Mouse (Mus musculus) erythroblast, embryonic 14.5 days (primary cell): ENCODE data around the gene Cyba. TPM values are rescaled to one million over a fixed set of nuclear protein-coding genes. Genes with fewer than 3 reads are reported as not detected.

Experiments
- H3K27me3 ChIP-seq: 2 replicates; pipeline ENCODE4 v1.6.1; 2012; ENCODE audit warnings: inconsistent platforms; ENCODE audit not compliant: control insufficient read depth
- H3K36me3 ChIP-seq: 2 replicates; pipeline ENCODE4 v1.6.1; 2012; ENCODE audit warnings: mild to moderate bottlenecking, inconsistent platforms; ENCODE audit not compliant: control insufficient read depth
- H3K4me1 ChIP-seq: 2 replicates; pipeline ENCODE4 v1.6.1; 2012; ENCODE audit warnings: inconsistent platforms; ENCODE audit not compliant: control insufficient read depth
- H3K4me3 ChIP-seq: replicated peaks from 2 replicates; pipeline ENCODE3; 2012; ENCODE audit warnings: moderate library complexity, mild to moderate bottlenecking, inconsistent platforms
- H3K9me3 ChIP-seq: 2 replicates; pipeline ENCODE4 v1.6.1; 2012; ENCODE audit warnings: low read length, inconsistent platforms, mixed read lengths; ENCODE audit not compliant: control insufficient read depth
- GATA1 ChIP-seq: IDR thresholded peaks from 2 replicates; pipeline ENCODE4 v1.6.1; 2012; ENCODE audit warnings: low read length, inconsistent platforms, mixed read lengths
- TAL1 ChIP-seq: IDR thresholded peaks from 3 replicates; pipeline ENCODE4 v1.6.1; 2012; ENCODE audit warnings: low read length, inconsistent platforms, mixed read lengths
- polyA plus RNA-seq: library from polyadenylated mRNA; stranded (reverse); fragments of >175 nt; gene quantifications from 2 replicates; pipeline ENCODE4 v1.2.3, GENCODE M21; 2012

The Cyba gene
- polyA plus RNA-seq, 1 experiment, result 5.9 TPM

DNA sequence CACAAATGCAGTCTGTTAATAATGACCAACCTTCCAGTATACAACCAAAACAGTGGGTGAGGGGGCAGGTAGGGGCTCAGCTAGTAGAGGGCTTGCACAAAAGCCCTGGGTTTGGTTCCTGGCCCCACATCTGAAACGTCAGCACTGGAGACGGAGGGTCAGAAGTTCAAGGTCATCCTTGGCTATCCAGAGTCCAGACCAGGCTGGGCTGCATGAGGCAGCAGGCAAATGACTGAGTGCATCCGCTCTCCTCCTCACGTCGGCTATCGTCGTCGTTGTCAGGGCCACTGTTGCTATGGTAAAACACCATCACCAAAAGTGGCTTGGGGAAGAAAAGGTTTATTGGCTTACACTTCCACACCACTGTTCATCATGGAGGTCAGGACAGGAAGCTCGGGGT, 18.4 kb downstream of the Cyba start:
- no peaks in the 10 kb centered on the region for H3K4me1 ChIP-seq
- H3K27me3 ChIP-seq, result no peaks in the 10 kb centered on the region
- peaks cover 98% of the 10 kb centered on the region for H3K36me3 ChIP-seq
- no peaks in the 10 kb centered on the region for H3K9me3 ChIP-seq
- TF ChIP-seq GATA1, result no peak
- H3K4me3 ChIP-seq, result no peak overlapping the region

DNA sequence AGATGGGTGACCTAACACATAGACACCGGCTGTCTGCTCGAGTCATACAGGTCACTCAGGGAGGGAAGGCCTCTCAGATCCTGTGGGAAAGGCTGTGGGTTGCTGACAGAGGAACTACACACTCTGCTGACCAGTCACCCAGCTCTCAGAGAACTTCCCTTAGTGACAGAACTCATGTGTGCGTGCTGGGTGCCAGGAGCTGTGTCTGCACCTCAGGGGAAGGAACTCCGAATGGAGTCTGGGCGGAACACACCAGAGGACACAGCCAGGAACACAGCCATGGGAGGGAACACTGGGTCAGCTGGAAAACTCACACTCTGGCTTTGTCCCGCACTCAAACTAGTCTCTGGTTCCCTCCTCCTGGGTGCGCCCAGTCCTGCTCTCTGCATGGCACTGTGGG, 25.1 kb downstream of the Cyba start:
- H3K4me3 ChIP-seq, result no peak overlapping the region
- peaks cover 100% of the 10 kb centered on the region for H3K36me3 ChIP-seq
- H3K27me3 ChIP-seq, result no peaks in the 10 kb centered on the region
- TF ChIP-seq GATA1 (no peak), TAL1 (no peak)
- peaks cover 13% of the 10 kb centered on the region for H3K4me1 ChIP-seq
- no peaks in the 10 kb centered on the region for H3K9me3 ChIP-seq

DNA sequence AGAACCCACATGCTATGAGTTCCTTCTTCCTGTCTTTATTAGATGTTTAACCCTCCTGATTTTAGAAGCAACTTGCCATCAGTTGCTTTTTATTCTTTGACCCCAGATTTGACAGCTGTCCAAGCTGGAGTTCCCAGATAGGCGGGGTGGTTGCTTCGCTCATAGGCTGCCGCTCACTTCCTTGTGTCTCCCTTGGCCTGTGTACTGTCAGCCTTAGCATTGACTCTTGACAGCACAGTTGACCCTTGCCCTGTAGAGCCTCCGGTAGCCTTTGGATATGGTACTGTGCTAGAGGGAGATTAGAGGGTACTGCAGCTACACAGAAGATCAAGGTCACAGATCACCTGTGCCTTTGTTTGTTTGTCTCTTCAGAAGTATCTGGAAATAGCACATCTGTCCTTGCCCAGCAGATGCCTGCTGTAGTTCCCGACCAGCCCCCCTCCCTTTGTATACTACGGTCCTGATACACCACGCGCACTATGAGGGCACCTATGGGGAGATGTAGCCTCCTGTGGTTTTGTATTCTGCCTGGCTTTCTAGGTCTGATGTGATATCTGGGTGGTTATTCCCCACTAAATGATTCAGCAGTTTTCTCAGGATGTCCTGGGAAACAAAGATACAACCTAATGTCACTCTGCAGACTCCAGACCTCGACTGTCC, 27.5 kb downstream of the Cyba start:
- Histone ChIP-seq H3K4me3 (no peak overlapping the region), H3K27me3 (no peaks in the 10 kb centered on the region), H3K36me3 (peaks cover 100% of the 10 kb centered on the region), H3K4me1 (peaks cover 13% of the 10 kb centered on the region), H3K9me3 (no peaks in the 10 kb centered on the region)
- TF ChIP-seq GATA1, result no peak
- TF ChIP-seq TAL1, result no peak

DNA sequence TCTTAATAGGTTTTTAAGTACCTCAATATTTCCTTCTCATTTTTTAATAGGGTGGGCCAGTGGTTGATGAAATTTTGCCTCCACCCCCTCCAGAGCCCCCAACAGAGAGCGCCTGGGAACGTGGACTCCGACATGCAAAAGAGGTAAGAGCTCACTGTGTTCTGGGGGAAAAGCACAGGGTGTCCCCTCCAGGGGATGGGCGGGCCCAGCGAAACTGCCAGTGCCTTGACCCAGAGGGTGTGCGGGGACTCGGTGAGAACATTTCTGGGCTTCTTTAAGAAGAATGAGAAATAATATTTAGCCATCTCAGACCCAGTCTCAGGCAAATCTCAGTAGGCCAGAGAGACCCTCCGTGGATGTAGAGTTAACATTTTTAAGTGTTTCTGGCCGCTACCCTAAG, 34.5 kb downstream of the Cyba start:
- TF ChIP-seq TAL1 (no peak), GATA1 (no peak)
- H3K36me3 ChIP-seq, result peaks cover 95% of the 10 kb centered on the region
- H3K4me1 ChIP-seq, result no peaks in the 10 kb centered on the region
- H3K27me3 ChIP-seq, result no peaks in the 10 kb centered on the region
- no peak overlapping the region for H3K4me3 ChIP-seq
- no peaks in the 10 kb centered on the region for H3K9me3 ChIP-seq

DNA sequence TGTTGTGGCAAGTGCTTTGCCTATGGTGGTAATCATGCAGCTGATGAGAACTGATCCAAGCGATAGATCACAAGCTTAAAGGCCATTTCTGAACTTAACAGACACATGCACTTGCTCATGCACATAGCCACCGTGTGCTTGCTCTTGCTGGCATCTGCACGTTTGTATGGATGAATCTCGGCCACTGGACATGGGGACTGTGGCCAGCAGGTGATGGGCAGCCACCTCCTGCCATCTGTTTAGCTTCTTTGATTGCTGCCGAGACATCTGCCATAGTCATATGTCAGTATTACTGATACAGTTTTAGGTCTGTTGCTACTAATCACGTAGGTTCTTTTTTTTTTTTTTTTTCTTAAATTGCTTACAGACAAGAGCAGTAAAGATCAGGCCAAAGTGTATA, 37.4 kb downstream of the Cyba start:
- H3K4me1 ChIP-seq, result no peaks in the 10 kb centered on the region; the same call in 1 of the 2 replicates
- peaks cover 94% of the 10 kb centered on the region for H3K36me3 ChIP-seq
- H3K4me3 ChIP-seq, result no peak overlapping the region
- TF ChIP-seq TAL1 (no peak), GATA1 (no peak)
- no peaks in the 10 kb centered on the region for H3K27me3 ChIP-seq
- no peaks in the 10 kb centered on the region for H3K9me3 ChIP-seq

DNA sequence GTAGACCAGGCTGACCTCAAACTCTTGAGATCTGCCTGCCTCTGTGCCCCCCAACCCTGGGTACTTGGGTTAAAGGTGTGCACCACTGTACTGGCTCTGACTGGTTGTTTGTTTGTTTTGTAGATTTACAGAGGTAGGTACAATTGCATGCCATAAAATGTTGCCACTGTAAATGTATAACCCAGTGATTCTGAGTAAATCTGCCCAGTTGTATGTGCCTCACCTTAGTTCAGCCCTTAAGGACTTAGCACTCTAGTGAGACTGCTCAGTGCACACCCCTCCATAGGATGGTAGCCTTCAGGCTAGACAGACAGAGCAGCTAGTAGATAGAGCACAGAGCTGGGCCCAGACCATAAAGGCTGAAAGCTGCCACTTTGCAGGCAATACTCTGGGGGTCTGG, 39.0 kb downstream of the Cyba start:
- TF ChIP-seq GATA1, result no peak
- TF ChIP-seq TAL1, result no peak
- no peaks in the 10 kb centered on the region for H3K27me3 ChIP-seq
- no peak overlapping the region for H3K4me3 ChIP-seq
- H3K36me3 ChIP-seq, result peaks cover 92% of the 10 kb centered on the region
- peaks cover 6% of the 10 kb centered on the region for H3K9me3 ChIP-seq
- no peaks in the 10 kb centered on the region; the same call in 1 of the 2 replicates for H3K4me1 ChIP-seq

DNA sequence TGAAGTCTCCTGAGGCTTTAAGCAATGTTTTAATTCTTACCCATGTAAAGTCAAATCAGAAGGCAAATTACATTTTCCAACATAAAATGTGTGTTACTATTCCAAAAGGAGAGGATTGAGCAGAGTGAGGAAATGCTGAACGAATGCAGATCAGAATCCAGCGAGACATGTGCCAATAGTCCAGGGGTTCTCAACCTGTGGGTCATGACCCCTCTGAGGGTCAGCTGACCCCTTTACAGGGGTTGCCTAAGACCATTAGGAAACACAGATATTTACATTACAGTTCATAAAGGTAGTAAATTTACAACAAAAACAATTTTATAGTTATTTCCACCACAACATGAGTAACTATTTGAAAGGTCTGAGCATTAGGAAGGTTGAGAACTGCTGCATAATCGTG, 42.0 kb downstream of the Cyba start:
- no peak for TF ChIP-seq TAL1
- TF ChIP-seq GATA1, result no peak
- Histone ChIP-seq H3K36me3 (peaks cover 97% of the 10 kb centered on the region), H3K9me3 (peaks cover 9% of the 10 kb centered on the region), H3K4me3 (no peak overlapping the region), H3K27me3 (no peaks in the 10 kb centered on the region), H3K4me1 (no peaks in the 10 kb centered on the region; the same call in none of the 2 replicates)

DNA sequence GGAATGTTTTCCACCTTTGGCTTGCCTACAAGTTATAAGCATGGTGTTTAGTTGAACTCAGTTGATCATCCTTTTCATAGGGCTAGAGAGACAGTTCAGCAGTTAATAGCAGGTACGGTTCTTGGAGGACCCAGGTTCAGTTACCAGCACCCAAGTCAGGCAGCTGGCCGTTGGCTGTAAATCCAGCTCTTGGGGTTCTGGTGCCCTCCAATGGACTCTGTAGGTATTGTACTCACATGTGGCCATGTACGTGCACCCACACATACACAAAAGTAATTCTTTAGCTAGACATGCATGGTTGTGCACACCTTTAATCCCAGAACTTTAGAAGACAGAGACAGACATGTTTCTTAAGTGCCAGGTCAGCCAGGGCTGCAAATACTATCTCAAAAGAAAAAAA, 43.4 kb downstream of the Cyba start:
- no peak for TF ChIP-seq TAL1
- TF ChIP-seq GATA1, result no peak
- H3K36me3 ChIP-seq, result peaks cover 97% of the 10 kb centered on the region

DNA sequence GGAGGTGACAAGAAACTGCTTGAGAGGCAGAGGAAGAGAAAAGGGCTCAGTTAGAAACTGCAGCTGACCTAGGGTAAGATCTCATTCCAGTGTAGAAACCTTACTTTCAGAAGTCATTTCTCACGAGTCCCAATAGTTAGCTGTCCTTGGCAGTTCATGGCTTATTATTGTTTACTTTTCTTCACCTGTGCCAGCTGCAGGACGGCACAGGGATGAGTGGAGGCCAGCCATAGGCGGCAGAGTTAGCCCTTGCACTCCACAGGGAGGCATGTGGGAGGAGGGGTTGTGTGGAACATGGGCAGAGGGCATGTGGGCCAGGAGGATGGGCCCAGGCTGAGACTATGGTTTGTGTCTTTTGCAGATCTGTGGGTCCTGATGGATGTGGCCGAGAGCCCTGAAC, 49.7 kb downstream of the Cyba start:
- TF ChIP-seq TAL1, result no peak
- TF ChIP-seq GATA1, result no peak
- no peaks in the 10 kb centered on the region for H3K27me3 ChIP-seq
- no peak overlapping the region for H3K4me3 ChIP-seq
- H3K36me3 ChIP-seq, result peaks cover 95% of the 10 kb centered on the region
- no peaks in the 10 kb centered on the region for H3K9me3 ChIP-seq
- peaks cover 29% of the 10 kb centered on the region for H3K4me1 ChIP-seq

More for the DNA sequence above, 43.4 kb downstream of the Cyba start:
- Histone ChIP-seq H3K4me1 (peaks cover 2% of the 10 kb centered on the region), H3K9me3 (peaks cover 9% of the 10 kb centered on the region), H3K4me3 (no peak overlapping the region), H3K27me3 (no peaks in the 10 kb centered on the region)
